Mouse (Mus musculus): ENCODE measurements around the gene Olfr167.
"Not testable (repeated sequence)": the region's sequence is repeated elsewhere in the genome, so short reads cannot be mapped to it uniquely, and the experiment has no call there.

Olfr167 gene

DNA sequence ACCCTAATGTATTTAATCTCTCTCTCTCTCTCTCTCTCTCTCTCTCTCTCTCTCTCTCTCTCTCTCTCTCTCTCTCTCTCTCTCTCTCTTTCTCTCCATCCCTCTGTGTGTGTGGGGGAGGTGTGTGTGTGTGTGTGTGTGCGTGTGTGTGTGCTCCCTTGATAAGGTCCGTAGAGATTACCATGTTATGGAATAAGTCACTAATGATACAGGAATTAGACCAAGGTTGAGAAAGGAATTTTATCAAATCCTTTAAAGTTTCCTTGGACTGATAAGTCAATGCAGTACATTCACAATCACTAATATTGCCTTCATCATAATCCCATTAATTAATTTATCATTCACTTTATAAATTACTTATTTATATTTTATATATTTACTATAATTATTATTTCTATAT is at the start of gene Olfr167:
Gene Olfr167, minus strand, starts transcription at position 101 of the 400 bp plus-strand sequence.
- DNase-seq = no peak

DNA sequence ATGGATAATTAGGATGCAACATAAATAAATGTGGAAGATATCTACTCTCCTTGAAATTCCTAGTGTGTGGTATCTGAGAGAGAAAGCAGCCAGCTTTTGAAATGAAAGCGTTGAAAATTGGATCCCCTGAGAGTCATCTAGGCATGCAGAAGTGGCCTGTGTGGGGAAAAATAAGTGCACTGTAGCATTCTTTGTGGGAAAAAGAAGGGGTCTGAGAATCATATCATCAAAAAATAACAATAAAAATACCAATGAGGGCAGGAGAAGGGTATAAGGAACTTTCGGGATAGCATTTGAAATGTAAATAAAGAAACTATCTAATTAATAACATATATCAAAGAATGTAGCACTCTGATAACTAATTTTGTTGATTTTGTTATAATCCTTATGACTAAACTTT is 49.6 kb upstream of the Olfr167 start, which contains the start of gene Olfr169:
Gene Olfr169, minus strand, starts transcription at position 101 of the 400 bp plus-strand sequence.
- DNase-seq = not testable (repeated sequence)

DNA sequence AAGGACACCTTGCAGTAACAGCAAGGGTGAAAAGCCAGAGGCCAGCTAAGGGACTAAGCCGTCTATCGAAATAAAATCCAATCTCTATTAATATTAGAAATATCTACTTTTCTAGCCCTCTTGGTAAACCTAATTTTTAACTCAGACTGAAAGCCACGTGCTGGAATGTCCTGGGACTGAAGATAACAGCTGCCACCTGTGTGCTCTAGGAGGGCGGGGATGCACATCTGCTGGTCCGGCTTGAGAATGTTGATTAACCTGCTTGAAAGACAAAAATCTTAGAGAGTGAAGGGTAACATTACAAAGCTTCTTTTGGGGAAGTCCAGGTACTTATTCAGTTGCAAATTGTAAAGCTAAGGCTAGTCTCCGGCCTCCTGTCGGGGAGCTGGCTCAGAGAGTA is 31.4 kb upstream of the Olfr167 start:
- not testable (repeated sequence) for DNase-seq

DNA sequence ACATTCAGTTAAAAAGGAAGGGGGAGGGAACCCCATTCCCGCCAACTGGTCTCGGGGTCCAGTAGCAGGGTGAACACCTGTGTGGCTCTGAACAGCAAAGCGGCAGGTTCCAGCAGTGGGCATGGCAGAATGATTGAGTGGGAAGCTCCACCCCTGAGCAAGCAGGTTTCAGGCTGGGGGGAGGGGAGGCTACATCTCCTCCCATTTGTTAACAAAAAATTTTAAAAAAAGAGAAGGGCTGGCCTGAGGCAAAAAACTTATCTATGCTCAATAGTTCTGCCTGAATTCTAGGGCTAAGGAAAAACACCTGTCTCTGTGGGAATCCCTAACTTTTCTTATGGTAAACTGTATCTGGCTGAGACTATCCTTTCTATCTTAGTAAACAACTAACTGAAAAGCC is 30.2 kb upstream of the Olfr167 start:
- DNase-seq = not testable (repeated sequence)

DNA sequence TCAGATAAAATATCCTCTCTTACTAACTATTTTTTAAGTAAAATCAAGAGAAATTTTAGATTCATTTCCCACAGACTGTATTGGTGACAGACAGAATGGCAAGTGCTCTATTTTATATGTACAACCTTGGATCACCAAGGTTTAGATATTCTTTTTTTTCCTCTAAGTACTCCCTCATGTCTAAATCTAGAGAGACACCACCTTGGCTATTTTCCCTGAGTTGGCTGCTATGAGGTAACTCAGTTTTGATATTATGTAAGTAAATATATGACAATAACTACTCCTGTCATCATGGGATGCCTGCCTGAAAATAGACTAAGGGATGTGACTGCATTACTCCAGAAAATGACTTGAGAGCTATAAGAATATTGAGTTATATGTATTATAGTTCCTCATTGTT is 13.4 kb upstream of the Olfr167 start, which contains the start of gene Olfr168:
Gene Olfr168, minus strand, starts transcription at position 101 of the 400 bp plus-strand sequence.
- DNase-seq = no peak

DNA sequence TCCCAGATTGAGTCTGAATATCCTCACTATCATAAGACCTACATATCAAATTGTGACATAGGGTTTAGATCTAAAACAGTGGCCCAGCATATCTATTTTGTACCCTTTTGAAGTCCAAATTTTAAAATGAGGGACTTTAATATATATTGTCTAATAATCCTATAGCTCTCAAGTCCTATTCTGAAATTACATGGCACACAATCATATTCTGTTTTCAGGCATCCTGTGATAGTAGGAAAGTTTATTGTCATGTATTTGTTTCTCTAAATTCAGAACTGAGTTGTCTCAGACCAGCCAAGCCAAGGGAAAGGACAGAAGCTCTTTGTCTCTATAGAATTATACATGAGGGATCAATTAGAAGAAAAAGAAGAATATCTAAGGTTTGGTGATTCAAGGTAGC is 38.7 kb downstream of the Olfr167 start, which contains the start of gene Olfr166:
Gene Olfr166, plus strand, starts transcription at position 301 of the 400 bp plus-strand sequence.
- DNase-seq = no peak

DNA sequence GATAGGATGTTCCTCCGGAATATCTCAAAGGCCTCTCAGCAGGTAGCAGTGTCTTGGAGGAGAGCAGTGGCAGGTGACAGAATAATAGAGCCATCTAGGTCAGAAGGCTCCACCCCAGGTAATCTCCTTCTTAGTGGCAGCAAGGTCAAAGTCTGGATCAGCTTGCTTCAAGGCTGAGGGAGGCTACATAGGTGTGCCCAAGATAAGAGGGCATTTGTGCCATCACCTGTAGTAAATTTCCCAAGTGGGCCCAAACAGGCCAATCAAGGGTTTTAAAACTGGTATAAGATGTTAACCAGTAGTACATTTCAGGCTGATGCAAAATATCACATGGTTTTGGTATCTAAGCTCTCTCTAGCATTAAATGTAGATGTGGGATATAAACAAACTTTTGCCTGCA is 57.7 kb downstream of the Olfr167 start:
- no peak for DNase-seq
